Mouse (Mus musculus) CH12F3 (cell line): ENCODE measurements around the gene Tiam2.

Experiments
- in situ Hi-C: fragments of 300-500 bp; cut with MboI; formaldehyde crosslinking; loops from 2 replicates; pipeline ENCODE4 v1.14.3; 2020; ENCODE audit warnings: low sequenced_read_pairs

Tiam2 gene

GRCm38 (mm10) chr17:3393981-3394380 lies 67.6 kb downstream of the Tiam2 start:
- in situ Hi-C loops: no loop called here

GRCm38 (mm10) chr17:3394985-3395384 lies 68.6 kb downstream of the Tiam2 start:
- in situ Hi-C loops: no loop called here

- in situ Hi-C loops: no loop called here
Measured at GRCm38 (mm10) chr17:3396881-3397281, 70.5 kb downstream of the Tiam2 start.

- in situ Hi-C loops: no loop called here
Measured at GRCm38 (mm10) chr17:3397836-3398235, 71.5 kb downstream of the Tiam2 start.

DNA sequence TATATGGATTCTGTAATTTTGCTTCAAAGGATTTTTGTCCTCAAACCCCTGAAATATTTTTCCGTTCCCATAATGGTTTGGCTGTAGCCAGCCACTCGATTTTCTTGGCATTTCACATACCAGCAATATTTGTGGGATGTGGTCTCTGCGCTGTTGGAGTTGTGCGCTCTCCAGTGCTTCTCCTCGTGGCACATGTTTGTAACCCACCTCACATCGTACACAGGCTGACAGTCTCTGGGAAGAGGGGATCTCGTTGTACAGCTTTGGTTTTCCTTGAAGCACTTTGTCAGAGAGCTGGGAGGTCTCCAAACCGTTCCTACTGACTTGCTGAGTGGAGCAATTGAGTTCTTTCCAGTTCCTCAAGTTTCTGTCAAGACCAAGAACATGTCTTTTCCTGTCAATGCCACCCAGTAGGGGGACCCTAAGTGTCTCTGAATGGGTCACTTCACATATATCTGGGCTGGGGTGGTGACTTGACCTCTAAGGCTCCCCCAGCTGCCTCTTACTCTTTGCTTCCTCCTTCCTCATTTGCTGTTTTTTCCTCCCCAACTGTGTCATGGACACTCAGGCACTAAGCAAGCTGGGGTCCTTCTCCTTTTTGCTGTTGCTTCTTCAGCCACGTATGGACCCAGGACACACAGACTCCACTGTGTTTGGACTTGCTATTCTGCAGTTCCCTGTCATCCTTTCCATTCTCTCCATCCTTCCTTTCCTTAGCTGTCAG lies 79.1 kb downstream of the Tiam2 start:
- in situ Hi-C loops: no loop called here

GRCm38 (mm10) chr17:3407051-3407450 lies 80.7 kb downstream of the Tiam2 start:
- in situ Hi-C loops: no loop called here

- in situ Hi-C loops: no loop called here
Measured at GRCm38 (mm10) chr17:3410307-3410706, 83.9 kb downstream of the Tiam2 start.

DNA sequence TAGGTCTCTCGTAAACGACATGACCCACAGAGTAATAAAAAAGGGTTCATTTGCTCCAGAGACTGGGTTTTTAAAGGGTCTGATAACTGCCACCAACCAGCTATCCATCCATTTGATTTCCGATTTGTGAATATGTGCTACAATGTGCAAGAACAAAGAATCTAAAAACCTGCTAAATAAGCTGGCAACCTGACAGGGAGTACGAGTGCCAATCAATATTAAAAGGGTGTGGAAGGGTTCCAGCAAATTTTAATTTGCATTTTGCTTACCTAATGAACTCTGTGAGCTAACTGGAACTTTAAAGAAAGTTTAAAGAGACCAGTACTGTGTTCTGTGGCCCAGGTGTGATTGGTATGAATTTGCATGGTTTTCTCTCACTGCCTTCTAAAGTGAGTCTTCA lies 86.4 kb downstream of the Tiam2 start:
- in situ Hi-C loops: no loop called here

- in situ Hi-C loops: no loop called here
Measured at GRCm38 (mm10) chr17:3415580-3415979, 89.2 kb downstream of the Tiam2 start.

DNA sequence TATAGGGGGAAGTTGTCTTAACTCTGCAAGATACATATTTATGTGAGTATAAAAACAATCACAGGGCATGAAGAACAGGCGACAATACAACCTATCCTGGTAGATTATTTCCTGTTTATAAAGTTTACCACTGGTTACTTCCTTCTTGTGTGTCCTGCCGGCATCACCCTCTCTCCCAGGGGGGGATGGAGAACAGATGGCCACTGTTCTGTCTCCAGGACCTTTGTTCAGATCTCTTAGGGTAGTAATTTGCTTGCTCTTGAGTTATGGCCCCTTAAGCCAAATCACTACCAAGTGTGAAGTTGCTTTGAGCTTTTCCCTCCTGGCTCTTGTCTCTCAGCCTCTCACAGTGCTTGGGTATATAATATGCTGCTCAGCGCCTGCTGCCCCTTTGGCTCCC lies 90.0 kb downstream of the Tiam2 start:
- in situ Hi-C loops: no loop called here

DNA sequence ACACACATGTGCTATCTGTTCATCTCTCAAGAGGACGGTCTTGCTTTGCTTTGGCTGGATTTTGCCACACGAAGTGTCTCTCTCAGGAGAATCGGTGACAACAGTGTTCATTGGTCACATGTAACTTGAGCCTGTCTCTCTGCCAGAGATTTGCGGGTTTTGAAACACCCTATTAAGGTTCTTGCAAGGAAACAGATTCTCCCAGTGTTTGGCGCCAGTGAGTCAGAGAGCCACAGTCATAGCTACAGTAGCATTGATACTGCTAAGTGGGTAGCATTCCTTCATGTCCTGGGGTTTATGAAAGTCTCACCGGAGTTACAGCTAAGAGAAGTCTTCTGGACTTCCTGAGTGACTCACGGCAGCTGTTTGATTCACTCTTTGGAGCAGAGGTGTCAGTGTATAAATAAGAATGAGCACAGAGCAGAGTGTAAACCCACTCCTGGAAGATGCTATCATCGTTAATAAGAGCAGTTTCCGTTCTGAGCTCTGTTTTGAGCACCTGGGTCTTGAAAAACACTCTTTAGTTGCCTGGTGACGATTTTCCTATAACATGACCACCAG lies 93.1 kb downstream of the Tiam2 start:
- in situ Hi-C loops: no loop called here

GRCm38 (mm10) chr17:3420148-3420547 lies 93.8 kb downstream of the Tiam2 start:
- in situ Hi-C loops: no loop called here

- in situ Hi-C loops: no loop called here
Measured at GRCm38 (mm10) chr17:3423416-3423815, 97.0 kb downstream of the Tiam2 start.

GRCm38 (mm10) chr17:3428659-3429058 lies 102.3 kb downstream of the Tiam2 start:
- in situ Hi-C loops: loop anchor here (25.0 kb wide), 1 partner anchor 166 kb away; no protein-coding TSS in a partner anchor

DNA sequence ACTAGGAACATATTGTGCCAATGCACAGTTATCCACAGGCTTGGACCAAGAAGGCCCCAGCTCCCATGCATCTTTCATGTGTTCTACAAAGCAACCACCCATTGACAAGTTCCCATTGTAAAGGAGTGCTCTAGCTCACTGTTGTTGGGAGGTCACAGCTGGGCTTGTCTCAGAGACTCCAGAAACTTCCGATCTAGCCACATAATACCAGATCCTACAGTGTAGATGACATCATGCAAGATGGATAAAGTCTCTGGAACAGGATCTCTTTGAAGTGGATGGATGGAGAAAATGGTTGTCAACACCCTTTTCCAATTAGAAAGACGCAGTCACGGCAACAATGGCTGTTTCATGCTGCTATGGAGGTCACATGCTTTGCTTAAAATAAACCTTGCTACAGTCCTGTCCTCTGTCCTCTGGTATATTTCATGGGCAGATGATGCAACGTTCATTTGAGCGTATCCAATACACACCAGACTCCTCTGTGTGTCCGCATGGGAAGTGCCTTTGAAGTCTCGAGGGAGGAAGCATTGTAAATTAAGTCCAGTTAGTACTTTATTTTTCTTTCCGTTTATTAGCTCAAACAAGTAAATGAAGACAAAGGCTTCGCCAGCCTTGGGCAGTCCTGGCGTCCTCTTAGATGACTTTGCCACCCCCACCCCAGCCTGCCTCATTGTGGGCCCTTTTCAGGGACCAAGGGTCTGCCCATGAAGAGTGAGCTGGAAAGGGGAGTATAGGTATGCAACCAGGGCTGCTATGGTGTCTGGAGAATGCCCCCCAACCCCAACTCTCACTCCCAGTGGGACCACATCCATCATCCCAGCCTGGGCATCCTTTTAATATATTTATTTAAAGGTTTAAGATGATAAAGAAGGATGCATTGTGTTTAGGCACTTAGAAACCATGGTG lies 106.5 kb downstream of the Tiam2 start:
- in situ Hi-C loops: loop anchor here (25.0 kb wide), 1 partner anchor 171 kb away; no protein-coding TSS in a partner anchor

DNA sequence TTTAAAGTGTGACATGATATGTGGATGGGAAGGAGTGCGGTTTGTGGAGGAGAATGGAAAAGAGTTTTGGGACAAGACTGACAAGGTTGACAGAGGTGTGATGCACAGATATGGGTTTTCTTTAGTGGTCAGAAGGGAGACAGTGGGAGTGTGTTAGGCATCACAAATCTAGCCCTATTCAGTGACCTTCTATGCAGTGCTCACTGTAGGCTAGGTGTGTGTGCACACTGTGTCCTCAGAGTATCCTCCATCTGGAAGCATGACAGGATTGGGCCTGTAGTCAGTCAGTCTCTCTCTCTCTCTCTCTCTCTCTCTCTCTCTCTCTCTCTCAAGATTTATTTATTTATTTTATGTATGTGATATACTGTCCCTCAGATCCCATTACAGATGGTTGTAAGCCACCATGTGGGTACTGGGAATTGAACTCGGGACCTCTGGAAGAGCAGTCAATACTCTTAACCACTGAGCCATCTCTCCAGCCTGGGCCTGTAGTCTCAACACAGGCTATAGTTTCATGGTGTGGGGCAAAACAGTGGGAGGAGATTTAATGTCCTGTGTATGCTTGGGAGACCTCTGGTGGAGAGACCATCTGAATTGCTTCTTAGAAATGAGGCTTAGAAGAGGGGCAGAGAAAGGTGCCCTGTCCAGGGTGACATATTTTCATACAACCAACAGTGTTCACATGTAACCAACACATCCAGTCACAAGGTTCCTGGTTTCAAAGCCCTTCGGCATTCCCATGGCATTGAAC lies 107.3 kb downstream of the Tiam2 start:
- in situ Hi-C loops: loop anchor here (25.0 kb wide), 1 partner anchor 171 kb away; no protein-coding TSS in a partner anchor

DNA sequence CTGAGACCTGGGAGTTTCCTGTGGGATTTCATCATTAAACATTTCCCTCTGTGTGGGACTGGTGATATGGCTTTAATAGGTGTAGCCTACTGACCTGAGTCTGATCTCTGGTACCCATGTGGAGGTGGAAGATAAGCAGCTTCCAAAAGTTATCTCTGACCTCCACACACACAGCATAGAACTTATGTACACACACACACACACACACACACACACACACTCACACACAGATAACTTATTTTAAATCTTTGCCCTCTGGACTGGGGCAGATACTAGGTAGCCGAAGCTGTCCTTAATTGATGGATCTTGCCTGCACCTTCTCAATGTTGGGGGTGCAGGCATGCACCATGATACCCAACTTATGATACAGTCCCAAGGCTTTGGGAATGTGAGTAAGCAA lies 108.9 kb downstream of the Tiam2 start:
- in situ Hi-C loops: loop anchor here (25.0 kb wide), 1 partner anchor 173 kb away; no protein-coding TSS in a partner anchor

DNA sequence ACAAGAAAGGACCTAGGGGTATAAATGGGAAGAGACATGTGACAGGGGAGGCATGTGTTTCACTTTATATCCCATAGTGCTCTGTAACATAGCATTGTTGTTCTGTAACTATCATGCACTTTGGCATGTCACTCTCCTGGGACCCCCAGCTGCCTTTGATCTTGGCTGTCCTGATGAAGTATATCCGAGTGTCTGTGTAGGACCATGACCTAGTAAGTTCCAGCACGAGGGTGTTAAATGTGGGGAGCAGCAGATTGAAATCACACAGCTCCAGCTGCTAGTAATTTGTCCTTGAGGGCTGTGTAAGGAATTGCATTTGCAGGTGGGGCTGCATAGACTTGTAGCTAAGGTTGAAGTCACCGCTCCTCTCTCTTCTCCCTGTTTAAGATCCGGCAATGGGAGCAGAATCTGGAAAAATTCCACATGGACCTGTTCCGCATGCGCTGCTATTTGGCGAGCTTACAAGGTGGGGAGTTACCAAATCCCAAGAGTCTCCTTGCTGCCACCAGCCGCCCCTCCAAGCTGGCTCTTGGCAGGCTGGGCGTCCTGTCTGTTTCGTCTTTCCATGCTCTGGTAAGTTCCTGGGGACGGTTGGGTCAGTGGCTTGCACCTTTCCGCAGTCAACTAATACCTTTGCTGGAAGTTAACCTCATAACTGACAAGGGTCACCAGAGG lies 110.6 kb downstream of the Tiam2 start:
- in situ Hi-C loops: loop anchor here (25.0 kb wide), 1 partner anchor 175 kb away; no protein-coding TSS in a partner anchor

DNA sequence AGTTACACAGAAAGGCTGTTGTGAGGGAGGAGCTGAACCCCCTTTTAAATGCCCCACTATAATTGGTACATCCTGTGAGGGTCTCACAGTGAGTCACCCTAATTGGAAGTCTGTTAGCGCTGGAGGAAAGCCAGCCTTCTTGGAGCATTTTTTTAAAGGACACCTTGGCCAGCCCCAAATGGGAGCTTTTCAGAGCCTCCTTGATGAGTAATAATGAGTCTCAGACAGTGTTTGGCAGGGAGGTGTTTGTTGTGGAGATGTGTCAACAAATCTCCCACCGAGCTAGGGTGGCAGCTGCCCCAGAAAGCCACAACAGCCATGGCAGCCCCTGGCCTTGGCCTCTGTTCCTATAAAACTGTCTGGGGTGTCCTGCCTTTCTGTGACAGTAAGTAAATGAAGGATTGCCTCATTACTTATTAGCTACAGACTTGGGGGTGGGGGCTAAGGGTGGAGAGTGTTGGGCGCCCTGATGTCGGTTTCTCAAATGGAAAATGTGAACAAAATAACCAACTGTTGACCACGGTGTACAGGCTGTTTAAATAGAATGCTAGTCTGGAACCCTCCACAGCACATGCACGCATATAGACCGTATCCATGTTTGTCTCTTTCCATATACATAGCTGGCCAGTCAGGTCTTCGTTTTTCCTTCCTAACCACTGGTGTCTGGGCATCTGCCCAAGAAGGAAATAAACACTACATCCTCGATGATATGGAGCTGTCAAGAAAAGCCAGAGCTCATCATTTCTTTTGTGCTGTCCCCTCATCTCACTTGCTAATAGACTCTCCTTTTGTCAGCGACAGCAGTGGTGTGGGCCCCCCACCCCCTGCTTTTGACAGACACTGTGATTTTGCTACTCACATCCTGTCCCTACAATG lies 116.4 kb downstream of the Tiam2 start:
- in situ Hi-C loops: loop anchor here (25.0 kb wide), 1 partner anchor 180 kb away; no protein-coding TSS in a partner anchor
